Mouse (Mus musculus): Measurements from ENCODE around the gene Fam207a.

GRCm38 (mm10) chr10:77470763-77471162, 44.8 kb downstream of the Fam207a start:
- TF ChIP-seq CTCF (IDR thresholded peaks at IDR 0.05; ENCODE audit: low read depth): no peak
- no peak for TF ChIP-seq EP300 (IDR thresholded peaks at IDR 0.05; ENCODE audit: low read depth)
